ENCODE assay signal across 23 mouse cellular contexts in genomic region chr5:129621361-129621760, GRCm38 (mm10). TPM values are rescaled to one million over a fixed set of nuclear protein-coding genes. Genes with fewer than 3 reads are reported as not detected.
DNase-seq lines count a peak whose midpoint lies in the region; ATAC-seq lines count a peak whose summit lies in the region.
"Had no signal": no experiment of that assay in that cellular context is flagged by ENCODE, and none has a peak within 500 bp of the region (broad histone marks: within the 10 kb centered on the region; RNA-seq: fewer than 3 reads in every experiment).

No protein-coding gene starts in this region.

- 51% methylated on average over 5 of the region's 5 CpGs for WGBS in intestine, embryonic 15.5 days

- no peaks in the 10 kb centered on the region for H3K36me3 ChIP-seq in intestine, embryonic 15.5 days
- H3K36me3 ChIP-seq: G1E; heart, embryonic 10.5 days; hindbrain, embryonic 15.5 days; limb, embryonic 13.5 days; neural tube, embryonic 13.5 days had no signal

- DNase-seq in kidney, adult 11 months: peak; percentile 54
- DNase-seq in kidney, postnatal 10 days: no peak
- peak; percentile 65 for DNase-seq in kidney, adult 9 months
- peak; percentile 17 to 37 for DNase-seq in kidney, postnatal 36 days
- no peak for DNase-seq in lung, postnatal 36 days
- no peak for DNase-seq in heart, adult 8-10 months (ENCODE audit: low spot score)
- DNase-seq: cerebellum, adult 9-10 months; gastrocnemius, adult 2 months; lung, adult 2 months; midbrain, embryonic 14.5 days; right cerebral cortex, adult 18-20 months; thymus, adult 2 months had no signal

- H3K4me1 ChIP-seq in intestine, embryonic 15.5 days (replicated peaks): no peaks in the 10 kb centered on the region
- H3K4me1 ChIP-seq: forebrain, embryonic 13.5 days; heart, embryonic 10.5 days; hindbrain, embryonic 15.5 days; limb, embryonic 13.5 days; megakaryocyte, embryonic 14.5 days; neural tube, embryonic 13.5 days had no signal

- no peak overlapping the region for H3K9ac ChIP-seq in intestine, embryonic 15.5 days
- H3K9ac ChIP-seq: forebrain, embryonic 13.5 days; hindbrain, embryonic 15.5 days; limb, embryonic 13.5 days; neural tube, embryonic 13.5 days had no signal

- H3K9me3 ChIP-seq in intestine, embryonic 15.5 days: no peaks in the 10 kb centered on the region
- H3K9me3 ChIP-seq: forebrain, embryonic 13.5 days; G1E; heart, embryonic 10.5 days; hindbrain, embryonic 15.5 days; limb, embryonic 13.5 days; megakaryocyte, embryonic 14.5 days; neural tube, embryonic 13.5 days had no signal

- H3K4me2 ChIP-seq in intestine, embryonic 15.5 days (replicated peaks): 0 out of 2 replicates have a peak overlapping the region, but pooled peaks have one; percentile 28
- H3K4me2 ChIP-seq: forebrain, embryonic 13.5 days; hindbrain, embryonic 15.5 days; limb, embryonic 13.5 days; neural tube, embryonic 13.5 days had no signal

- ATAC-seq in intestine, embryonic 15.5 days: peak; percentile 84
- ATAC-seq in inflammation-experienced regulatory T-cells, adult 6 months: no peak
- ATAC-seq: forebrain, embryonic 13.5 days had no signal

- 0 out of 2 replicates have a peak overlapping the region, but pooled peaks have one; percentile 22 for H3K27ac ChIP-seq in intestine, embryonic 15.5 days
- H3K27ac ChIP-seq: forebrain, embryonic 13.5 days; gastrocnemius, adult 2 months; heart, embryonic 10.5 days; hindbrain, embryonic 15.5 days; limb, embryonic 13.5 days; neural tube, embryonic 13.5 days; stomach, postnatal 0 days had no signal

- H3K27me3 ChIP-seq in intestine, embryonic 15.5 days (replicated peaks): no peaks in the 10 kb centered on the region
- H3K27me3 ChIP-seq: forebrain, embryonic 13.5 days; hindbrain, embryonic 15.5 days; limb, embryonic 13.5 days; megakaryocyte, embryonic 14.5 days; neural tube, embryonic 13.5 days; Patski had no signal

- H3K4me3 ChIP-seq in intestine, embryonic 15.5 days (replicated peaks): no peak overlapping the region
- H3K4me3 ChIP-seq: forebrain, embryonic 13.5 days; gastrocnemius, adult 2 months; heart, embryonic 10.5 days; hindbrain, embryonic 15.5 days; limb, embryonic 13.5 days; megakaryocyte, embryonic 14.5 days; neural tube, embryonic 13.5 days had no signal

RNA-seq across cellular contexts. Expression of gene Mmp17, which starts 37.4 kb away (rescaled TPM):
- polyA plus RNA-seq in intestine, embryonic 15.5 days (2015; fragmentation: Nextera tagmentation; extraction: Ambion mirVana): 4.0 and 4.6 TPM in 2 replicates
- polyA plus RNA-seq in inflammation-experienced regulatory T-cells, adult 6 months (2017; shearing (Covaris generic)): under 1 TPM in 1 of 3 experiments, not detected in 2; 0.08 TPM
- under 1 TPM; 0.53 to 0.91 (median 0.77) TPM for total RNA-seq in heart, adult 8-10 months (2022)

RNA-seq across cellular contexts. Expression of gene Zfp11, which starts 48.5 kb away (rescaled TPM):
- 2.9 and 3.5 TPM in 2 replicates for polyA plus RNA-seq in intestine, embryonic 15.5 days (2015; fragmentation: Nextera tagmentation; extraction: Ambion mirVana)
- 1 to 10 TPM; 4.6 to 5.1 (median 4.8) TPM for polyA plus RNA-seq in inflammation-experienced regulatory T-cells, adult 6 months (2017; shearing (Covaris generic))
- total RNA-seq in heart, adult 8-10 months (2022): 1 to 10 TPM; 2.9 to 3.9 (median 3.1) TPM

Comparison
In these comparisons a context has a peak if more than half of its experiments do, and no peak if none do; other contexts are left out.
1. DNase-seq: peak in kidney, adult 11 months (single experiment), kidney, adult 9 months (single experiment) and kidney, postnatal 36 days (2 of 2); none in kidney, postnatal 10 days (single experiment), lung, postnatal 36 days (single experiment) and heart, adult 8-10 months (single experiment).